Mouse (Mus musculus): ENCODE results near the gene Gpr87.
"Not testable (repeated sequence)": the region's sequence is repeated elsewhere in the genome, so short reads cannot be mapped to it uniquely, and the experiment has no call there.

The Gpr87 gene

DNA sequence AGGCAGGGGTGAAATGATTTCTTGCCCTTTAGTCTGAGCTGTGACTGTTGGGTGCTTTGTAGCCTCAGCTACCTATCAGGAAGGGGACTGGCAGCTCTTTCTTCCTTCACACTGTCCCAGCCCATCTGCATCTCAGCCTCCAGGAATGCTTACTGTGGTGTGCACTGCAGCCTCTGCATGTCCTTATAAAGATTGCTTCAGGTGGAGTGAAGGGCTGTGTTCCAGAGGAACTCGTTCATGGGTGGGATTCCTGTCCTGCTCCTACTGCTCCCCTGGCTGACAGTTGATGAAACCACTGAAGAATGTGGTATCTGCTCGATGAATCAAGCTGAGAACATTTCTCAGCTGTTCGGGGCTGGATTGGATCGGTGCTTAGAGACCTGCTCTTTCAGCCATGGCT lies 7.6 kb downstream of the Gpr87 start:
- DNase-seq (ENCODE audit: low read depth, low spot score): no peak

DNA sequence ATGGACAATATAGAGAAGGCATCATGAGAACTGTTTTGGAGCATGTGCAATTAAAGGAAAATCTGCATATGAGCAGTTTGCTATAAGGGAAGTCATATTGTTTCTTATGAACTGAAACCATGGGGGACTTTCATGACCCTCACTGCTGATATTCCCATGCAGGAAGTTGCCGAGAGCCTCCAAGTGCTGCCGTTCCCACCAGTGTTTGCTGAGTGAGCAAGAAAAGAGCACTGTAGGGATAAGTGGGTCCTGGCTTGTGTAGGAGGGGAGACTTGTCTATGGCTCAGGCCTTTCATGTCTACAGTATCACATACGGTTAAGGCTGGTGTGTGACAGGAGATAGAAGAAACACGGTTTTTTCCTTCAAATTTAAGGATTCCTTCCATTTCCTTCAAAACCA lies 9.2 kb downstream of the Gpr87 start:
- DNase-seq (ENCODE audit: low read depth, low spot score): no peak

DNA sequence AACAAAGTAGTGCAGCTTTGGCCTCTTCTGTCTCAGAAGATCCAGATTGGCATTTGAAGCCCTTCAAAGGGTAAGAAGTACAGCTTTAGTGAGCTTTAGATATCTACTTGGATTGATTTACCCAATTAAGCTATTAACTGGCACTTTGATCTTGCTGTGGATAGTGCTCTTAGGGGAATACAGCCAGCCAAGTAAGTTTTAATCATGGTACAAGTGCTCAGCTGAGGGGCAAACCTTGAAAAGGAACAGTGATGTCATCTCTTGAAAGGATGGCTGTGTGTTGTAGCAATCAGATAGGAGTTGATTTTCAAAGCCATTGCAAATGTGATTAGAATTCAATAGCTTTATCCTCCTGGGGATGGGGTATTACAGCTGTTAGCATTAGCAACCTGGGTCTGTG lies 12.8 kb downstream of the Gpr87 start:
- no peak for DNase-seq (ENCODE audit: low read depth, low spot score)

DNA sequence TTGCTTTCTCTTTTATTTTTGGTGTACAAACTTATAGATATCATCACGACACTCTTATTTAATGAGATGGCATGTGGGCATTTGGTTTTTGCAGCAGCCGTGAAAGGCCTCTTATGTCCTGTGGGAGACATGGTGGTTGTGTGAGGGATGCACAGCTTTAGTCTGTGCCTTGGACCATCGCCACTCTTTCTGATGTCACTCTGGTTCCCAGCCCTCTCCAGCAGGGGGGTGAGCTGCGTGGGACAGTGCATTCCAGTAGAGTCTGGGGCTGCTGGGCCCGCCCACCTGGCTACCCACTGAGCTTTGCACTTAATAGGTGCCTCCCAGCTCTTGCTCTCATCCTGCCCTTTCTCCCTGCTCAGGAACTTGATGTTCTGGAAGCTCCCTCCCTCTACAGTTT lies 13.8 kb downstream of the Gpr87 start:
- no peak for DNase-seq (ENCODE audit: low read depth, low spot score)

DNA sequence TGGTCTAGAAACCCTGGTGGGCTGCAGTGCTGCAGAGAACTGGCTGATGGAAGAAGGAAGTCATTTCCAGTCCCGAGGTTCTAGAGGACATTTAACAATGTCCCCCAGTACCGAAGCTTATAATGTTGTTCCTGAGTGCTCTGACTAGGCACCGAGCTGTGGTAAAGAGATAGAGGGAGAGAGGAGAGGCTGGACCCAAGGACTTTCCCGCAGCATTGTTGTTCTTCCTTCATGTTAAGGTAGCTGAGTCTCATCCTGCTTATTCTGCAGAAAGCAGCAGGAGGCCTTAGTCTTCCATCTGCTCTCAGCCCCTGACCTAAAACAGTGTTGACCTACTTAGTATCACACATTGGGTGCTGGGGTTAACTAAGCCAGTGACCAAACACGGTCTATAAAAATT lies 18.0 kb downstream of the Gpr87 start:
- no peak for DNase-seq (ENCODE audit: low read depth, low spot score)

DNA sequence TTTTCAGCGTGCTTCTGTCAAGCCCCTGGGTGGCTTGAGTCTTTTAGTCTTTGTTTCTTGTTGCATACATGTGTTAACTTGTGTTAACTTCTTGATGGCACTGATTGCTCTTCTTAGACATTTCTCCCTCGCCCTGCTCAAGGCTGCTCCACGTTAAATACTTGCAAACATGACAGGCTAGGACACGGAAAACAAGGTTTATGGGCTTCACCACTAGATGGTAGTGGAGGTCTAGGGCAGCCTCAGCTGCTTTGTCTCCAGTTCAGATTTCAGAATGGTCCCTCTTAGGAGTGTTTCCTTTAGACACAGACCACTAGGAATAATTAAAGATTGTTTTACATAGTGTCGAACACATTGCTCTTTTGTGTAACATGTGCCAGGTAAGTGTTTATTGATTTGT lies 19.7 kb downstream of the Gpr87 start:
- DNase-seq (ENCODE audit: low read depth, low spot score): peak; percentile 46

DNA sequence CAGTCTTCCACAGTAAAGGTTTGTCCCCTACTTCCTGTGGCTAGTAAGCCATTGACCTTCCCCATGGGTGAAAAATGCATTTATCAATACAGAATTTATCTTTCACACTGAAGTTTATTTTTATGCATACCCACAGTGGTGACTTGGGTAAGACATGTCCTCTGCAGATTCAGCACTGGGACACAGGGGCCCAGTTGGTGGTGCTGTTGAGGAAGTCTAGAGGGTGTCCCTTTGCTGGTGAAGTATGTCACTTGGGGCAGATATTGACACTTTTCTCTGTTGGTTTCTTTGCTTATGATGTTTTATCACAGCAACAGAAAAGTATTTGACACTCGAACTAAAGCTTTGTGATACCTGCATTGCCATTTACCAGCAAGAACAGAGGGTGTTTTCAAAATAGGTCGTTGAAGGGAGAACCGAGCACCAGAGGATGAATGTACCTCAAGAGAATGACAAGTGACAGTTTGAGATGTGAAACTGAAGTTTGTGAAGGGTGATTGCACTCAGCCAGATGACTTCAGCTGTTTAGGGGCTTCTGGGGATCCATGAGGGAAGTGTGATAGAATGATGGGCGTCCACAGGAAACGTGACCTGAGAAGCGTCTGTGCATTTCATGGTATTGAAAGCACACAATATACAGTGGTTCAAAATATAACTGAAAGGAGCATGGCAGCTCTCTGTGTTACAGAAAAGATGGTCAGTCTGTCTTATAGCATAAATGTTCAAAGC lies 20.3 kb downstream of the Gpr87 start:
- no peak for DNase-seq (ENCODE audit: low read depth, low spot score)

DNA sequence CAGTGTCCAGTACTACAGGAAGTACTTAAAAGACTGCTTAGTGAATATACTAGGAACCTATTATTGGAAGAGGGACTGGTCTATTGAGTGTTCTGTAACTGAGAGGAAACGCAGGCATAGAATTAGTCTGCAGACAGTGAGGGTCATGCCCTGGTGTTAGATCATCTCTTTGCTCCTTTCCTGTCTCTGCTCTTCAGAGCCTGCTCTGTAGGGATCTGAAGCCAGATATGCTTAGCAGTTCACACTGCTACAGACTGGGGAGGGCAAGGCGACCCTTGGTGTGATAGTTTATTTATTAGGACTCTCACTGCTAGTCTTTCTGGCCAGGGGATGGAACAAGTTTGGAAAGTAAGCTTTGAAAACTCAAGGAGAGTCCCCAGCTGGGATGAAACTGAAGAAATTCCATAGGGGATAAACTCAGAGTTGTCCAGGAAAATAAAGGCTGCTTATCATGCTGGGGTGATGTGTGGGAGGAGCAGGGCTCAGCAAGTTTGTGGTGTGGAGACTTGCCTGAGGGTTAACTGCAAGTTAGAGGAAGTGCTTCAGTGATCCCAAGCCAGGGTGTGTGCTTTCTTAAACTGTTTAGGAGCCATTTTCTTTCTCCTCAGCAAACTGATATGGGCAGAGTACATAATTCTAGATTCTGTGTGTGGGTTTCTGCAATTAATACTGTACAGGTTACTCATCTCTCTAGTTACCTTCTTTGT lies 24.8 kb downstream of the Gpr87 start:
- no peak for DNase-seq (ENCODE audit: low read depth, low spot score)

DNA sequence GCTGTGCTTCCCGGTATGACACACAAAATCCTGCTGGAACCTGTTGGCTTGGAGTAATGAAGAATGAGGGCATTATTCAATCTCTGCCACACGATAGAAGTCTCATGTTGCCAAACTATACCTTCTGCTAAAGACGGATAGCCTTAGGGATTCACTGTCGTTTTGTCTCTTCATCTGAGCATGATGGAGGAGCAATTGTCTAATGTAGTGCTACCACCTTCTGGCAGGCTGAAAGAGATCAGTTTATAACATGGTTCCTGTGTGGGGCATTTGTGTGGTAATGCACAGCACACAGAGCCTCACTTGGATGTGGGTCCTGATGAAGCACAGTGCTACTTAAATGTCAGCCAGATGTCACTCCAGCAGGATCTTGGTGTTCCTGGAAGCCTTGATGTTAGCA lies 25.7 kb downstream of the Gpr87 start:
- no peak for DNase-seq (ENCODE audit: low read depth, low spot score)

DNA sequence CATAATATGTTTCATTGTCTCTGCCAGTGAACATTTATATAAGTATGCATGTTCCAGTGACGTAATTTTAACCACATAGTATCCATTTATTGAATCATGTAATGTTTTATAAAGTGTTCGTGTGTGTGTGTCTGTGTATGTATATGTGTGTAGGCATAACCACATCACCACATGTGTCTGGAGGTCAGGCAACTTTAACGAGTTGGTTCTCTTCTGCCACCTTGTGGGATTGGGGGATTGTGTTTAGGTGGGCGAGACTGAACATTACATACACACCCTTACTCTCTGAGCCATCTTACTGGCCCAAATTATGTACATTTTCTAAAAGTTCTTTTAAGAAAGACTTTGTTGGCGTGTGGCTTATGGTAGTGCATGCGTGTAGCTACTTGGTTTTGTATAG lies 26.4 kb downstream of the Gpr87 start:
- DNase-seq (ENCODE audit: low read depth, low spot score): no peak

DNA sequence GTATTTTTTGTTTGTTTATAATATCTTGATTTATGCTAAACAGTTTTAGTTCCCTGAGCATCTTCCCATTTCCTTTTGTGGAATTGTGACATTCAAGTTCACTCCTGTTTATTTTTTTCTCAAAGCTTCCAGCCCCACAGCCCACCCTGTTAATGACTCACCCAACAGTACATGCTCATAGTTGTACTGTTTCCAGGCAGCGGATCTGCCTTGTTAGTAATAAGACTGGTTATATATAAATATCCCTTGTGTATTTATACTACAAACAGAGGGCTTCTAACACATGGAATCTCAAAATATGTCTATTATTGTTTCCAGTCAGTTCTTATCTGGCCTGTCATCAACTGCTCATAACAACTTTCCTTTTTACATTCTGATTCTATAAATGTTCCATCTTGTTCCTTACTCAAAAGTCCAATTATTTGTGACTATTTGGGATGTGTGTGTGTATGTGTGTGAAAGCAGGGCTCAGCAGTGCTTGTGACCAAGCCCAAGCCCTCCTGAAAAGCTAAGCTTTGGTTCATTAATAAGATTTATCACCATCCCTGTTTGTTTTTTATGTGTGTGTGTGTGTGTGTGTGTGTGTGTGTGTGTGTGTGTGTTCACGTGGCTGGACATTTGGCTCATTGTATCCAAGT lies 27.4 kb downstream of the Gpr87 start:
- no peak for DNase-seq (ENCODE audit: low read depth, low spot score)

DNA sequence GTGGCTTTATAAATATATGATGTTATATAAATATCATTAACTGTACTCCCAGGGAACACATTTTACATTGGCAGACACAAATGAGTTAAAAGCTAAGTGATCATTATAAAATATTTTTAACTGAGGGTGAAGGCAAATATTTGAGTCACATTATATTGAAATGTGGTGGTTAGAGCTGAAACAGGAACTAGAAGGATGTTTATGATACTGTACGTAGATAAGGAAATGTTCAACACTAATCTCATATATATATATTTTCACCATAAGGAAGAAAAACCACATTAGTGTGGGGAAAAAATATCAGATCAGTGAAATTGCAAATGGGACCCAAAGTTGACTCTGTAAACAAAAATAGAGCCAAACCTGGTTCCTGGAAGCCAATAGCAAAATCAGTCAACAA lies 34.4 kb downstream of the Gpr87 start:
- DNase-seq (ENCODE audit: low read depth, low spot score): no peak

DNA sequence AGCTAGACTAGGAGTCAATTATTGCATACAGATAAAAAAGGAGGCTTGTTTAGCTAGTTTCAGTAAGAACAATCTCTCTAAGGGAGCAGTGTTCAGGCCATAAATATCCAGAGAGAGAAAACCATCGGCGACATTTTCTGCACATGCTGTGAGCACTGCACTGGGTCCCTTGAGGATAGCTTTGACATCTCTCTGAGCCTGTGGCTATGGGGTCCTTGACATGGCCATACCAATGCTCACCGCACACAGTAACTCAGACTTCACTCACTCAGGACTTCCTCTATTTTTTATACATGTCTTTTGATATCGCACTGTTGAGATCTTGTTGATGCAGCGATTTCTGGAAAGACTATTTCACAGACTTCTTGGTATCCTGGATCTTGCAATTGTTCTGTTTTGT lies 37.9 kb downstream of the Gpr87 start:
- DNase-seq (ENCODE audit: low read depth, low spot score): no peak

DNA sequence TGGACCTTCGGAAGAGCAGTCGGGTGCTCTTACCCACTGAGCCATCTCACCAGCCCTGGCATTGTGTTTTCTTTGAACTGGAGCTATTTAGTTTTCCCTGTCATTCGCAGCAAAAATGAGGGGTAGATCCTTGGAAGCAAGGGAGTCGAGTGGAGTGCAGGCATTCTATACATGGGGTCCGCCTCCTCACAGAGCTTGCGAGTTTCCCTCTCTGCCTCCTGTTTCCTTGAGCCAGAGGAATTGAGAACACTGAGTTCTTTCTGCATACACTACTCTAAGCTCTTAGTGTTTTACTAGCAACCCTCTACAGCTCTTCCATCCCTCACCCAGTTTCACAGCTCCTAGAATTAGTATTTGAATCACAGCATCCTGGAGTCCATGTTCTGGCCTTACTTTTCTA lies 39.5 kb downstream of the Gpr87 start:
- DNase-seq (ENCODE audit: low read depth, low spot score): no peak

DNA sequence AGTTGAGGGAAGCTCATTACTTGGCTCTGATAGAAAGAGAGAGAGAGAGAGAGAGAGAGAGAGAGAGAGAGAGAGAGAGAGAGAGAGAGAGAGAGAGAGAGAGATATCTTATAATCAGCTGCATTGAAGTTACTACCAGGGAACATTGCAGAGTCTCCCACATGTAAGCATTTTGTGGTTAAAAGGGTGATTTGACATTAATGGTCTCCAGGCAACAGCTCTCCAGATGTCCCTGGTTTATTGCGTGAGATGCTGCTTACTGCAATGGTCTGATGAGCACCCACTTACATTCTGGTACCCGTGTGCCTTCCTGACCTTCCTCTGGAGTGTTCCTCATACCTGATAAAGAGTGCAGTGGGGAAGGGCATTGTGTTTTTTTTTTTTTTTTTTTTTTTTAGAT lies 40.0 kb downstream of the Gpr87 start:
- no peak for DNase-seq (ENCODE audit: low read depth, low spot score)

DNA sequence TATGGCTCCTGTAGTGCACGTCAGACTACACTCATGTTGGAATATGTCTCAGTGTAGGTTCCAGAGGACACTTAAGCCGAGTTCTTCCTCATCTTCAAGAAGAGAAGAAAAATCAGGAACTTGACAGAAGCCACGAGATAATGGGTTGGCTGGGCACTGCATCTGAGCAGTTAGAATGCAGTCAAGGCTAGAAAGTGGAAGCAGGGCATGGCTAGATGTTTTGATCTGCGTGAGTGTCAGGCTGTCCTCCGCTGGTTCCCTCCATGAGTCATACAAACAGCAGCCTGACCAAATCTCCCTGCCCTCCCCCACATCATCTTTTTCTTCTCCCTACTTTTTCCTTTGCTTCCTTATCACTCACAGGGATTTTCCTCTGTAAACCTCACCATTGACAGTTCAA lies 41.5 kb downstream of the Gpr87 start, which contains the start of gene P2ry14:
P2ry14 (minus strand) TSS at position 195 of the 400 bp plus-strand sequence.
- DNase-seq (ENCODE audit: low read depth, low spot score): no peak

DNA sequence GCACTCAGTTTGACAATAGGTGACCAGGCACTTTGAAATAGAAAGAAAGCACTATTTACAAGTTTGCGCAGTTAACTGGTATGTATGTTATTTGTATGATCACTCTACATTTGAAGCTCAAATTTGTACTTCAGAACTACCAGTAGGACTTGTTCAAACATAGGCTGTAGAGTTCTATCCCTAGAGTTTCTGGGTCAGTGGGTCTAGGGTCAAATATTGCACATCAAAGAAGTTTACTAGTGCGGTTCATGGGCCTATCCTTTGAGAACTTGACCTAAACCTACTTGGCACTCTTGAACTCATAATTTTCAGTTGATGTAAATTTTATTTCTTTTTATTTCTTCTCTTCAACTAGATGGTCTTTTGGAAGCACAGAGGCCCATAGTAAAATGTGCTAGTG lies 44.3 kb downstream of the Gpr87 start:
- DNase-seq (ENCODE audit: low read depth, low spot score): no peak

DNA sequence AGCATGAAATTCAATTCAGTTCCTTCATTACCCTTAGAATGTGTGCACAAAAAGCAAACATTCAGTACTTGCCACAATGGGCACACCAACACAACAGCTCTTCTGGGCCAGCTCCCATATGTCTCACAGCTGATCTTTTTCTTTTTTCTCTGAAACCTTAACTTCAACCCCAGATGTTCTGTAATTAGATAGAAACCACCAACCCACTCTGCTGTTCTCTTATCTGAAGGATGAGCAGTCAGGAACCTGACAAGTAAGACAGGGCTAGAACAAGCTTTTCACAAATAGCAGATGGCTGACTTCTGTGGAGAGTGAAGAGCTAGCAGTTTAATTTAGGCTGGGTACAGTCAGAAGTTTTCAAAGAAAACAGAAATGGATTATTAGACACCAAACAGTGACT lies 45.3 kb downstream of the Gpr87 start:
- no peak for DNase-seq (ENCODE audit: low read depth, low spot score)

DNA sequence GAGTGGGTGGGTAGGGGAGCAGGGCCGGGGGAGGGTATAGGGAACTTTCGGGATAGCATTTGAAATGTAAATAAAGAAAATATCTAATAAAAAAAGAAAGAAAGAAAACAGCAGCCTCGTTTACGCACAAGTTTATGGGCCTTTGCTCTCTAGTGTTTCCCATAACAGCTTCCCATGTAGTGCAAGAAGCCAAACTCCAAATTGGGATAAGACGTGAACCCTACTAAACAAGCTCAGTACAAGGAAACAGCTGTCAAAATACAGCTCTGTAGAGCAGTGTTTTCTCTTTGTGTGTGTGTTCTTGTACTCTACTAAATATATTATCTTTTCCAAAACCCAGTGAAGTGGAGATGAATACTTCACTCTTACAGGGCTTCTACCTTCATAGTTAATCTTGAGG lies 49.7 kb downstream of the Gpr87 start:
- no peak for DNase-seq (ENCODE audit: low read depth, low spot score)

DNA sequence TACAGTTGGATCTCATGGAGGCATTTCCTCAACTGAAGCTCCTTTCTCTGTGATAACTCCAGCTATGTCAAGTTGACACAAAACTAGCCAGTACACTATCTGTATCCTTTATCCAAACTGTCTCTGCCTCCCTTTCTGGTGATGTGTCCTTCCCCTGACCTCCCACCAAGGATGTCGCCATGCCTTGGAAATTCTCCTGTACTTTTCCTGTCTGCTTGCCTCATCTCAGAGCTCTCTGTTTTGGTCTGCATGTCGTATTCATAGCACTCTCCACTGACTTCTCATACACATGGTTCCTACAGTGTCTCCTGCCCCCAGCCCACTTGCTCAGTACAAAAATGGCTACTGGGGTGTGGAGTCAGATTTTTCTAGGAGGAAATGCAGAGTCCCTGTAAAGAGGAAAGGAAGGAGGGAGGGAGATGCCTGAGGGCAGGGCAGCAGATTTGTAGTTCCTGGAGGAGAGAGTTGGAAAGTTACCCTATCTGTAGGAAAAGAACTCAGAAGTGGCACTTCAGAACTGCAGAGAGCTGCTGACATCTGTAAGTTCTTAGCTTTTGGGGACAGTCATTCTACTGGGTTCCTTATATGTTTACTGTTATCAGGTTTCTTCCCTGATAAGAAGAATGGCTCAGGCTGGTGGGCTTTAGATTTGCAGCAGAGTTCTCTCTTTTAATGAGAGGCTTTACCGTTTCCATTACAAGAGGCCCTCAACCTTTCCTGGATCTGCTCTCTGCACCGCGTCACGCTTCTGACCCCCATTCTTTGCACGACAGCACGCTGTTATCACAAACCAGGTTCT lies 53.2 kb downstream of the Gpr87 start:
- no peak for DNase-seq (ENCODE audit: low read depth, low spot score)

DNA sequence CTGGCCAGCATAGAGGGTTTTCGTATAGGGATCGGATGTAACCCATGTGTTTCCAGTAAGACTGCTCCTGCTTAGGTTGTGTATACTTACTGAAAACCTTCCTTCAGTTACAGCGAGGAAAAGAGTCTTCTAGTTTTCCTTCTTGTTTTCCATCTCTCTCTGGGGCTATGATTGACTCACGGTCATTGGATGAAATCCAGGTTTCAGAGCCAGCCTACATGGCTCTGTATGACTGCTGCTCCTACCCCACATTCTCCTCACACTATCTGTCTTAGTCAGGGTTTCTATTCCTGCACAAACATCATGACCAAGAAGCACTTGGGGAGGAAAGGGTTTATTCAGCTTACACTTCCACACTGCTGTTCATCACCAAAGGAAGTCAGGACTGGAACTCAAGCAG lies 54.0 kb downstream of the Gpr87 start:
- DNase-seq (ENCODE audit: low read depth, low spot score): not testable (repeated sequence)

DNA sequence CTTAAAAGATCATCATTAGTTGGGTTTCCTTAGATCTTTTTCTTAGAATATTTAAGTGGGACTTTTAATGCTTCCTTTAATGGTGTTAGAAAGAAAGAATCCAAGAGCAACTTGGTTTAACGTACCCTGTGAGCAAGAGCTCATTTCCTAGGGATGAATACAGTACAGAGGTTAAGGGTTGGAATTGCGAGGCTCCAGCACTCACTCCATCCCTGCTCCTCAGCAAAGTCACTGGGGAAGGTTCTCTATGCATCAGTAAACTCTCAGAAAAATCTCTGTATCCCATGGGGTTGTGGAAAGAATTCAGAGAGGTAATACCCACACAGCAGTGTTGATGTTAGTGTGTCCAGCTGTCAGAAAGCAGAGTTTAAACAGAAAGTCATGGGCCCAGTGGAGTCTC lies 54.8 kb downstream of the Gpr87 start:
- DNase-seq (ENCODE audit: low read depth, low spot score): no peak

Measured in embryo, embryonic 11.5 days (tissue).